Mouse (Mus musculus) ES-E14 (cell line): ENCODE measurements at regions not wholly inside any gene's neighbourhood (a gene's known extent, or its start where the extent isn't known, plus 50 kb on each side); places are given as distances from the start of the nearest gene placed in this dataset.
"Not testable (repeated sequence)": the region's sequence is repeated elsewhere in the genome, so short reads cannot be mapped to it uniquely, and the experiment has no call there.

Experiments used
- DNase-seq: peaks from one replicate; pipeline ENCODE4 v3.0.0-alpha.2; 2013; ENCODE audit warnings: low read depth, low spot score
- H3K27ac ChIP-seq: 2 replicates; pipeline ENCODE4 v1.5.1; 2012; ENCODE audit warnings: low read depth, mild to moderate bottlenecking, low read length, moderate library complexity, mixed read lengths; ENCODE audit not compliant: poor library complexity, insufficient read depth, severe bottlenecking
- H3K36me3 ChIP-seq: 2 replicates; pipeline ENCODE4 v1.6.1; 2012; ENCODE audit warnings: mild to moderate bottlenecking, low read length, moderate library complexity, mixed read lengths; ENCODE audit not compliant: control insufficient read depth, poor library complexity, insufficient read depth, severe bottlenecking
- H3K4me1 ChIP-seq, 2 experiments: fragments of 150-350 bp in 1 of 2; sonication (generic) in 1 of 2; 2 replicates each; pipeline ENCODE4 v1.6.1; 2012; ENCODE audit warnings: low read length in 2 of 2, mild to moderate bottlenecking in 1 of 2, mixed read lengths in 1 of 2; ENCODE audit not compliant: control insufficient read depth in 2 of 2, insufficient read depth in 2 of 2, poor library complexity in 1 of 2
- H3K4me3 ChIP-seq, 2 experiments: fragments of 150-350 bp in 1 of 2; sonication (generic) in 1 of 2; 2 replicates each; pipeline ENCODE4 v1.5.1; 2012; ENCODE audit warnings: low read length in 2 of 2, low read depth in 1 of 2, mild to moderate bottlenecking in 1 of 2, mixed read lengths in 1 of 2; ENCODE audit not compliant: insufficient read depth in 1 of 2, poor library complexity in 1 of 2, severe bottlenecking in 1 of 2
- H3K9ac ChIP-seq: 2 replicates; pipeline ENCODE4 v1.6.1; 2012; ENCODE audit warnings: low read depth, mild to moderate bottlenecking, low read length, mixed read lengths; ENCODE audit not compliant: poor library complexity, insufficient read depth, severe bottlenecking
- H3K9me3 ChIP-seq: fragments of 150-350 bp; sonication (generic); 2 replicates; pipeline ENCODE4 v1.6.1; 2012; ENCODE audit warnings: low read depth, mild to moderate bottlenecking, low read length; ENCODE audit not compliant: control insufficient read depth, insufficient read depth
- CHD2 ChIP-seq: IDR thresholded peaks from 2 replicates; pipeline ENCODE4 v1.6.1; 2014; ENCODE audit warnings: mild to moderate bottlenecking, low read depth, low read length, inconsistent platforms
- HCFC1 ChIP-seq: IDR thresholded peaks from 2 replicates; pipeline ENCODE4 v1.6.1; 2012; ENCODE audit warnings: low read length, inconsistent platforms, borderline replicate concordance; ENCODE audit not compliant: insufficient read depth
- MAFK ChIP-seq: IDR thresholded peaks from 2 replicates; pipeline ENCODE4 v1.6.1; 2014; ENCODE audit warnings: mild to moderate bottlenecking, low read depth, low read length, inconsistent platforms; ENCODE audit not compliant: insufficient read depth
- ZC3H11A ChIP-seq: IDR thresholded peaks from 2 replicates; pipeline ENCODE4 v1.6.1; 2012; ENCODE audit warnings: low read depth, mild to moderate bottlenecking, inconsistent platforms, low read length, borderline replicate concordance
- ZNF384 ChIP-seq: IDR thresholded peaks from 2 replicates; pipeline ENCODE4 v1.6.1; 2012; ENCODE audit warnings: low read depth, low read length, inconsistent platforms
- in situ Hi-C, 2 experiments: fragments of 600-800 bp; cut with MboI; formaldehyde crosslinking; loops; one replicate each; pipeline ENCODE4 v1.15.1; 2025; ENCODE audit warnings: low sequenced_read_pairs in 2 of 2, inconsistent platforms in 1 of 2; ENCODE audit not compliant: unreplicated experiment in 2 of 2

- no peak overlapping the region for H3K4me3 ChIP-seq
- H3K36me3 ChIP-seq = no peaks in the 10 kb centered on the region
- H3K27ac ChIP-seq = no peak overlapping the region
- DNase-seq = peak; percentile 26
- no peaks in the 10 kb centered on the region for H3K4me1 ChIP-seq
- in situ Hi-C loops = no loop called here
- H3K9ac ChIP-seq = no peak overlapping the region
- TF ChIP-seq MAFK (no peak), CHD2 (no peak), HCFC1 (no peak), ZC3H11A (no peak), ZNF384 (no peak)
- H3K9me3 ChIP-seq = no peaks in the 10 kb centered on the region
These were observed 236.0 kb upstream of the Rorb start for GRCm38 (mm10) chr19:19347017-19347416.

- TF ChIP-seq HCFC1 (no peak), ZNF384 (no peak), CHD2 (no peak), ZC3H11A (no peak), MAFK (no peak)
- DNase-seq = no peak
- H3K4me3 ChIP-seq = no peak overlapping the region
- H3K27ac ChIP-seq = no peak overlapping the region
- H3K4me1 ChIP-seq = no peaks in the 10 kb centered on the region
- H3K9me3 ChIP-seq = no peaks in the 10 kb centered on the region
- in situ Hi-C loops = no loop called here
- H3K9ac ChIP-seq = no peak overlapping the region
- H3K36me3 ChIP-seq = no peaks in the 10 kb centered on the region
These were observed 233.4 kb upstream of the Rorb start for GRCm38 (mm10) chr19:19344426-19344811.

- no peak for TF ChIP-seq CHD2
- no peak for TF ChIP-seq ZC3H11A
- TF ChIP-seq ZNF384 = no peak
- TF ChIP-seq HCFC1 = no peak
- no peak for TF ChIP-seq MAFK
- in situ Hi-C loops = no loop called here
- no peaks in the 10 kb centered on the region for H3K36me3 ChIP-seq
- no peak for DNase-seq
- H3K4me1 ChIP-seq = no peaks in the 10 kb centered on the region
- no peak overlapping the region for H3K4me3 ChIP-seq
- no peak overlapping the region for H3K9ac ChIP-seq
- H3K9me3 ChIP-seq = no peaks in the 10 kb centered on the region
- no peak overlapping the region for H3K27ac ChIP-seq
These were observed 232.9 kb upstream of the Rorb start for GRCm38 (mm10) chr19:19343702-19344425.

- H3K36me3 ChIP-seq, H3K27ac ChIP-seq, H3K4me1 ChIP-seq, DNase-seq, H3K9me3 ChIP-seq, H3K9ac ChIP-seq, H3K4me3 ChIP-seq, in situ Hi-C loops: not testable (repeated sequence)
These were observed 196.1 kb upstream of the Rorb start for GRCm38 (mm10) chr19:19307142-19307541.
